Mouse (Mus musculus) hindbrain, postnatal 0 days (tissue): Measurements from ENCODE around the gene Cdc45. TPM values are rescaled to one million over a fixed set of nuclear protein-coding genes. Genes with fewer than 3 reads are reported as not detected.

Experiments used
- ATAC-seq: fragments of 200-750 bp; cut with Nextera tagmentation; 2 replicates; pipeline ENCODE4 v1.8.0; 2017; ENCODE audit warnings: mild to moderate bottlenecking, moderate TSS enrichment, moderate library complexity
- DNase-seq: peaks from one replicate; pipeline ENCODE4 v3.0.0-alpha.2; 2015; ENCODE audit warnings: low spot score
- H3K27ac ChIP-seq: fragments of 300-500 bp; sonication (generic); 2 replicates; pipeline ENCODE4 v1.5.1; 2014; ENCODE audit warnings: mild to moderate bottlenecking
- H3K27me3 ChIP-seq: fragments of 300-500 bp; sonication (generic); 2 replicates; pipeline ENCODE4 v1.6.1; 2014; ENCODE audit warnings: low read length, mixed read lengths; ENCODE audit not compliant: insufficient read depth
- H3K36me3 ChIP-seq: fragments of 300-500 bp; sonication (generic); 2 replicates; pipeline ENCODE4 v1.6.1; 2014; ENCODE audit warnings: low read length, mixed read lengths; ENCODE audit not compliant: insufficient read depth
- H3K4me1 ChIP-seq: fragments of 300-500 bp; sonication (generic); 2 replicates; pipeline ENCODE4 v1.6.1; 2014; ENCODE audit warnings: antibody characterized with exemption, low read length, mixed read lengths; ENCODE audit not compliant: insufficient read depth
- H3K4me2 ChIP-seq: fragments of 300-500 bp; sonication (generic); 2 replicates; pipeline ENCODE4 v1.6.1; 2014; ENCODE audit warnings: low read depth, mild to moderate bottlenecking, low read length, moderate library complexity, mixed read lengths
- H3K4me3 ChIP-seq: fragments of 300-500 bp; sonication (generic); 2 replicates; pipeline ENCODE4 v1.5.1; 2014; ENCODE audit warnings: low read length
- H3K9ac ChIP-seq: fragments of 300-500 bp; sonication (generic); replicated peaks from 2 replicates; pipeline ENCODE4 v1.6.1; 2014; ENCODE audit warnings: mild to moderate bottlenecking, low read length, moderate library complexity, mixed read lengths
- H3K9me3 ChIP-seq: fragments of 300-500 bp; sonication (generic); 2 replicates; pipeline ENCODE4 v1.6.1; 2016; ENCODE audit warnings: low read length, mixed read lengths
- CTCF ChIP-seq: IDR thresholded peaks from 2 replicates; pipeline ENCODE4 v1.5.1; 2016; ENCODE audit warnings: antibody characterized with exemption, control low read depth, low read depth
- WGBS: fragments of 180-500 bp; shearing (Covaris S2); extraction: QIAGEN DNeasy Blood & Tissue Kit; methylation state at CpG from one replicate; pipeline ENCODE4 v1.1.7; 2014; 5-methylcytosine and 5-hydroxymethylcytosine counted together
- polyA plus RNA-seq: library from polyadenylated mRNA; unstranded; fragments of >200 nt; fragmentation: Nextera tagmentation; extraction: Ambion mirVana; gene quantifications from 2 replicates; pipeline ENCODE4 v1.2.1, GENCODE M21; 2015
- total RNA-seq: library from RNA; depleted of rRNA; stranded (reverse); fragments of >200 nt; gene quantifications from 2 replicates; pipeline ENCODE4 v1.2.3, GENCODE M21; 2014

The Cdc45 gene
- total and polyA plus RNA-seq, 2 experiments from 2014 or later: 7.2 to 14.8 TPM

DNA sequence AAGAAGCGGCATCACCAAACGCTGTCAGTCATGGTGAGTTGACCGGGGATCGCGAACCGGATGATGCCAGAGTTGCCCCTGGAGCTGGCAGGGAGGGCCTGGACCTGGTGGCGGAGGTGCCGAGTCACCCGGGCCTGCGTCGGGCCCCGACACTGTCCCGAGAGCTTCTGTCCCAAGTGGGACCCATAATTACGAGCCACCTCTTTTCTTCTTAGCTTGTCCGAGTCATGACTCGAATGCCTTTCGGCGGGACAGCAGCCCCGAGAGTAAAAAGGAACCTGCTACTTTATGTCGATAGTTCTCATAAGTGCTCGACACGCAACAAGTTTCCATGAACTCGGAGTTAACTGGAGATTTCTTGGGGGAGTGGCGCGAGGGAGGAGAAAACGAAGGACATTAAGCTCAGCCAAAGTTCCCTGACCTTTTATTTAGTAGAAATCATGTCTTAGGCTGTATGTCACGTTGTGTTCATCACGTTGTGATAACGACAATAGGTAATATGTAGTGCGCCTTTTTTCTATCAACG is 661 bp upstream of the Cdc45 start:
- 2% methylated on average over 31 of the region's 31 CpGs for WGBS
- Histone ChIP-seq H3K27me3 (no peaks in the 10 kb centered on the region), H3K36me3 (peaks cover 24% of the 10 kb centered on the region; the same call in 1 of the 2 replicates), H3K27ac (peak overlapping the region; percentile 81), H3K4me3 (peak overlapping the region; percentile 95), H3K4me1 (peaks cover 7% of the 10 kb centered on the region; the same call in 1 of the 2 replicates), H3K9me3 (no peaks in the 10 kb centered on the region), H3K4me2 (peak overlapping the region; percentile 78), H3K9ac (peak overlapping the region; percentile 83)
- DNase-seq: no peak
- no peak for TF ChIP-seq CTCF
- no peak; the same call in 1 of the 2 replicates for ATAC-seq

DNA sequence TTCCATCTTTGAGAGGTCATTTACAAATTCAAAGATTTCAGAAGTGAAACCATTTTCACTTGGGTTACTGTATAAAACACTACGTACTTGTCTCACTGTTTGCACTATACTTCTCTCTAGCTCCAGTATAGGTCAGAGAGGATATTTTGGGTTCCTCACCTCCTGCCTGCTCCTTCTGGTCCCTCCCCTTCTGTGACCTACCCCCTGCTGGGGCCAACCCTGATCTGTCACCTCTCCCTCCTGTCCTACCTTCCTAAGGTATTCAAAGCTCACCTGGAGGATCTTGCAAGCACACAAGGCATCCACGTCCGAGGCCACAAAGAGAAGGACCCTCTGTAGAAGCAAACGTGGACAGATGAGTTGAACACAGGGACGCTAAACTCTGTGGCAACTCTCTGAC is 755 bp downstream of the Cdc45 start:
- peaks cover 7% of the 10 kb centered on the region; the same call in 1 of the 2 replicates for H3K4me1 ChIP-seq
- H3K9me3 ChIP-seq: no peaks in the 10 kb centered on the region
- TF ChIP-seq CTCF: no peak
- H3K27me3 ChIP-seq: no peaks in the 10 kb centered on the region
- WGBS: 8% methylated on average over 5 of the region's 5 CpGs
- ATAC-seq (peak; percentile 8), DNase-seq (no peak)
- peak overlapping the region; percentile 95 for H3K4me3 ChIP-seq
- H3K36me3 ChIP-seq: peaks cover 11% of the 10 kb centered on the region; the same call in 1 of the 2 replicates
- no peak overlapping the region for H3K27ac ChIP-seq
- peak overlapping the region; percentile 83; the same call in 1 of the 2 replicates for H3K9ac ChIP-seq
- peak overlapping the region; percentile 78 for H3K4me2 ChIP-seq

DNA sequence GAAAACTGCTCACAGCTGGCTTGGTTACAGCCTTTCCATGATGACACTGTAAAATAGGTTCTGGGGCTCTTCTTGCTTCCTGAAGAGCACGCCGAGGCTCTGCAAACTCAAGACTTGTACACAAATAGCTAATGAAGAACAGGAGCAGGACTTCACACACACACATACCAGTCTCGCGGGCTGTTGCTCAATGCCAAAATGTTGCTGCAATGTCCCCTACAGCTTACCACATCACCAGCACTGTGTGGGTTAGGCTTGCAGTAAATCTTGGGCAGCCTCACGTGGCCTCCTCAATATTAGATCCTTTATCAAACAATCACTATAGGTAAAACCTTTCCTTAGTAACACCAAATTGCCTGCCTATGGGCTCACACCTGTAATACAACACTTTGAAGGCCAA is 2.8 kb downstream of the Cdc45 start:
- ATAC-seq (no peak), DNase-seq (no peak)
- Histone ChIP-seq H3K36me3 (no peaks in the 10 kb centered on the region), H3K27me3 (no peaks in the 10 kb centered on the region), H3K9me3 (no peaks in the 10 kb centered on the region), H3K27ac (no peak overlapping the region), H3K4me2 (no peak overlapping the region), H3K4me1 (peaks cover 7% of the 10 kb centered on the region; the same call in 1 of the 2 replicates), H3K4me3 (no peak overlapping the region), H3K9ac (no peak overlapping the region)
- WGBS: 96% methylated on average over 5 of the region's 5 CpGs
- no peak for TF ChIP-seq CTCF

DNA sequence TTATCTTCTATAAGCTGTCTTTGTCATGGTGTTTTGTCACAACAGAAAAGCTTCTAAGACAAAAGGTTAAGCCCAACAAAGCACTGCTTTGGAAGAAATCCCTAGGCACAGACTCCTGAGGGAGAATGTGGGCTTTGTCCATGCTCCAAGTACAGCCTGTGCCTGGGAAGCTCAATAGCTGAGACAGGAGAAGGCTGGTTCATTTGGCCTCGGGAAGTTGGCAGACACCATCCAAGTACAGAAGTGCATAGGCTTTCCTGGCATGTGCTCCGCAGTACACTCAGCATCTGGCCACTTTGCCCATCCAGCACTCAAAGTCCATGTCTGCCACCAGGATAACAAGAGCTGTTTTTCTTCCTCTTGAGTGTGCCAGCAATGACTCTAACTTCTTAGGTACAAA is 6.0 kb downstream of the Cdc45 start:
- DNase-seq (peak; percentile 31), ATAC-seq (peak; percentile 68; the same call in 1 of the 2 replicates)
- 85% methylated on average over 2 of the region's 2 CpGs for whole genome bisulfite sequencing
- Histone ChIP-seq H3K4me1 (no peaks in the 10 kb centered on the region), H3K36me3 (no peaks in the 10 kb centered on the region), H3K27ac (0 out of 2 replicates have a peak overlapping the region, but pooled peaks have one; percentile 36), H3K4me3 (no peak overlapping the region), H3K27me3 (no peaks in the 10 kb centered on the region), H3K9me3 (no peaks in the 10 kb centered on the region), H3K4me2 (no peak overlapping the region), H3K9ac (no peak overlapping the region)
- TF ChIP-seq CTCF: no peak

DNA sequence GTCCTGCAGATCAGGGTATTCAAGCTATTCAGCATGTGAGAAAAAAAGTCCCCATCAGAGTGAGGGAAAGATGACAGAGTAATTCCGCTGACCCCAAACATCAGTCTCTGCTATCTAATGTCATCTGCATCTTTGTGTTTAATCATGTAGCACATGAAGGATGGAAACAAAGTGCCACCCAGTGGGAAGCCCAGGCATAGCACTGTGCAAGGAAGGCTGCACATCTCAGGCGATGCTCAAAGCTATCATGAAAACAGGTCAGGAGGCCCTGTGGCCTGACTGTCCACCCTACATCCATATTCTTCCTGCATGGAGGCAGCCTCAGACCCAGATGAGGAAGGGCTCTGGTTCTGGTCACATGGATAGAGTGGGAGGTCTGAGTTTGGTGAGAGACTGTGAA is 12.9 kb downstream of the Cdc45 start:
- Histone ChIP-seq H3K27ac (no peak overlapping the region), H3K4me2 (no peak overlapping the region), H3K9me3 (no peaks in the 10 kb centered on the region), H3K36me3 (no peaks in the 10 kb centered on the region; the same call in 1 of the 2 replicates), H3K9ac (no peak overlapping the region), H3K4me3 (no peak overlapping the region), H3K4me1 (no peaks in the 10 kb centered on the region), H3K27me3 (no peaks in the 10 kb centered on the region)
- 64% methylated on average over 2 of the region's 2 CpGs for WGBS
- ATAC-seq (peak; percentile 80), DNase-seq (peak; percentile 75)
- TF ChIP-seq CTCF: peak; percentile 91

DNA sequence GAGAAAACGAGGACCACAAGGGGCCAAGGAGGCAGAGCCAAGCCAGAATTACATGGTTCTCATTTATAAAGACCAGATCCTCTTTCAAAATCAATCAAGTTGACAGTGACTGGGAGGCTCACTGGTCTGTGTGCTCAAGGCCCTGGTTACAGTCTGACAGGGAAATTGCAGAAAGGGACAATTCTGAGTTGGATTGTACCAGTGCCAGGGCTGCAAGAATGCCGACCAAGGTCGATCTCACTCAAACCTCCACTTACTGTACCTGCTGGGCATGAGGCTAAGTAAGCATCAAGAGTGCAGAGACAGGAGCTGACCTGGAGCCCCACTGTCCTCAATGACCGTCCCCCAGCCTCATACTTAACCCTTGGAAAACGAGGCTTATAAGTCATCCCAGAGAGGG is 13.6 kb downstream of the Cdc45 start:
- Histone ChIP-seq H3K36me3 (no peaks in the 10 kb centered on the region; the same call in 1 of the 2 replicates), H3K4me3 (no peak overlapping the region), H3K27me3 (no peaks in the 10 kb centered on the region), H3K9me3 (no peaks in the 10 kb centered on the region), H3K4me2 (no peak overlapping the region), H3K27ac (no peak overlapping the region), H3K4me1 (no peaks in the 10 kb centered on the region), H3K9ac (no peak overlapping the region)
- DNase-seq (no peak), ATAC-seq (no peak)
- 91% methylated on average over 5 of the region's 5 CpGs for WGBS
- no peak for TF ChIP-seq CTCF

DNA sequence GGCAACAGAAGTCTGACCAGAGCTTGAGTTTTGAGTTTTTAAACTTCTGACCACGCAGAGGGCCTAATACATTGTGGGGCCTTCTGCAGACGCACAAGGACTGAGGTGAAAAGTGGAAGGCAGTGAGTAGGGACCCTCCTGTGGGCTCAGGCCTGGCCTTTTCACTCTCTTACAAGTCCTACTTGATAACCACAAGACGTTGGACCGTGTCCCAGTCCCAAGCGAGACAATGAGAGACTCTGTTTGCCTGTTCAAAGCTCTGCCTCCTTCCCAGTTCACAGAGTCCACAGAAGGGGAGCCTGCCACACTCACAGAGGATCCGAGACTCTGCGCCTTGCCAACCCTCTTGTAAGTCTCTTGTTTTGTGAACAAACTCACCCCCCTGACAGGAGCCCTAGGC is 15.1 kb downstream of the Cdc45 start:
- no peak for DNase-seq
- Histone ChIP-seq H3K4me1 (no peaks in the 10 kb centered on the region), H3K9me3 (no peaks in the 10 kb centered on the region), H3K27me3 (no peaks in the 10 kb centered on the region), H3K9ac (no peak overlapping the region), H3K4me3 (no peak overlapping the region), H3K4me2 (no peak overlapping the region), H3K36me3 (no peaks in the 10 kb centered on the region; the same call in 1 of the 2 replicates), H3K27ac (no peak overlapping the region)
- 65% methylated on average over 7 of the region's 7 CpGs for WGBS
- ATAC-seq: no peak
- TF ChIP-seq CTCF: no peak
